Mouse (Mus musculus) heart, embryonic 16.5 days (tissue): ENCODE data around the gene Lrrc23. TPM values are rescaled to one million over a fixed set of nuclear protein-coding genes. Genes with fewer than 3 reads are reported as not detected.

Experiments
- ATAC-seq: fragments of 200-750 bp; cut with Nextera tagmentation; replicated peaks from 2 replicates; pipeline ENCODE4 v1.8.0; 2017; ENCODE audit warnings: moderate number of reproducible peaks; ENCODE audit not compliant: insufficient read depth, low FRiP score; ENCODE audit errors: extremely low read depth
- H3K27ac ChIP-seq: fragments of 300-500 bp; sonication (generic); 2 replicates; pipeline ENCODE4 v1.5.1; 2014; ENCODE audit warnings: mild to moderate bottlenecking, low read length, control low read depth, moderate library complexity
- H3K27me3 ChIP-seq: fragments of 300-500 bp; sonication (generic); 2 replicates; pipeline ENCODE4 v1.6.1; 2014; ENCODE audit warnings: low read length, mixed read lengths; ENCODE audit not compliant: control insufficient read depth, insufficient read depth
- H3K36me3 ChIP-seq: fragments of 300-500 bp; sonication (generic); 2 replicates; pipeline ENCODE4 v1.6.1; 2014; ENCODE audit not compliant: control insufficient read depth, insufficient read depth
- H3K4me1 ChIP-seq: fragments of 300-500 bp; sonication (generic); 2 replicates; pipeline ENCODE4 v1.6.1; 2014; ENCODE audit warnings: low read length, mixed read lengths; ENCODE audit not compliant: control insufficient read depth, insufficient read depth
- H3K4me2 ChIP-seq: fragments of 300-500 bp; sonication (generic); 2 replicates; pipeline ENCODE4 v1.6.1; 2014; ENCODE audit warnings: low read depth, mild to moderate bottlenecking, control low read depth, low read length
- H3K4me3 ChIP-seq: fragments of 300-500 bp; sonication (generic); 2 replicates; pipeline ENCODE4 v1.5.1; 2014; ENCODE audit warnings: mild to moderate bottlenecking, control low read depth, low read length
- H3K9ac ChIP-seq: fragments of 300-500 bp; sonication (generic); 2 replicates; pipeline ENCODE4 v1.6.1; 2014; ENCODE audit warnings: low read length, control low read depth
- H3K9me3 ChIP-seq: fragments of 300-500 bp; sonication (generic); replicated peaks from 2 replicates; pipeline ENCODE4 v1.6.1; 2016; ENCODE audit warnings: low read length; ENCODE audit not compliant: control insufficient read depth
- WGBS: fragments of 180-500 bp; shearing (Covaris S2); extraction: QIAGEN DNeasy Blood & Tissue Kit; methylation state at CpG from one replicate; pipeline ENCODE4 v1.1.7; 2014; 5-methylcytosine and 5-hydroxymethylcytosine counted together
- polyA plus RNA-seq: library from polyadenylated mRNA; unstranded; fragments of >200 nt; fragmentation: Nextera tagmentation; extraction: Ambion mirVana; gene quantifications from 2 replicates; pipeline ENCODE4 v1.2.1, GENCODE M21; 2015

Gene Lrrc23
- polyA plus RNA-seq, 1 experiment from 2014 or later = 2.5 TPM

GRCm38 (mm10) chr6:124720904-124721303 is 58.6 kb downstream of the Lrrc23 start:
- Histone ChIP-seq H3K36me3 (peaks cover 15% of the 10 kb centered on the region), H3K4me2 (peak overlapping the region; percentile 5; the same call in 1 of the 2 replicates), H3K4me3 (no peak overlapping the region), H3K9ac (peak overlapping the region; percentile 14; the same call in 1 of the 2 replicates), H3K27ac (peak overlapping the region; percentile 38; the same call in 1 of the 2 replicates), H3K9me3 (no peaks in the 10 kb centered on the region), H3K27me3 (no peaks in the 10 kb centered on the region), H3K4me1 (peaks cover 2% of the 10 kb centered on the region; the same call in 1 of the 2 replicates)
- no peak for ATAC-seq
- 62% methylated on average over 11 of the region's 11 CpGs for WGBS

Other genes with a start within 250 kb of the Lrrc23 start
- 2.2 and 3.7 TPM in 2 replicates for gene C1s1, start 237.4 kb downstream of the Lrrc23 start, polyA plus RNA-seq
- not detected in 2 replicates for gene C1rb, start 209.4 kb downstream of the Lrrc23 start, polyA plus RNA-seq
- gene C1s2, start 143.6 kb downstream of the Lrrc23 start, polyA plus RNA-seq = 0.05 and 0.06 TPM in 2 replicates
- gene Lpcat3, start 116.7 kb downstream of the Lrrc23 start, polyA plus RNA-seq = 50.1 and 54.2 TPM in 2 replicates
- gene Emg1, start 67.5 kb downstream of the Lrrc23 start, polyA plus RNA-seq = 125 and 133 TPM in 2 replicates
- 347 and 355 TPM in 2 replicates for gene Phb2, start 67.4 kb downstream of the Lrrc23 start, polyA plus RNA-seq
- gene Ptpn6, start 41.0 kb downstream of the Lrrc23 start, polyA plus RNA-seq = 14.6 and 31.3 TPM in 2 replicates
- gene Grcc10, start 38.4 kb downstream of the Lrrc23 start, polyA plus RNA-seq = 429 and 447 TPM in 2 replicates
- gene Gm45234, start 23.7 kb downstream of the Lrrc23 start, polyA plus RNA-seq = not detected in 2 replicates
- 9.4 and 10.4 TPM in 2 replicates for gene Atn1, start 23.2 kb downstream of the Lrrc23 start, polyA plus RNA-seq
- gene Eno2, start 10.1 kb downstream of the Lrrc23 start, polyA plus RNA-seq = 3.7 and 4.3 TPM in 2 replicates
- 7.4 and 9.2 TPM in 2 replicates for gene Spsb2, start 28.9 kb upstream of the Lrrc23 start, polyA plus RNA-seq
- gene Tpi1, start 34.6 kb upstream of the Lrrc23 start, polyA plus RNA-seq = 1,525 and 1,576 TPM in 2 replicates
- gene Usp5, start 49.8 kb upstream of the Lrrc23 start, polyA plus RNA-seq = 104 and 112 TPM in 2 replicates
- gene Cdca3, start 49.8 kb upstream of the Lrrc23 start, polyA plus RNA-seq = 126 and 136 TPM in 2 replicates
- 3.8 and 4.2 TPM in 2 replicates for gene Gnb3, start 60.5 kb upstream of the Lrrc23 start, polyA plus RNA-seq
- 12.3 and 15.2 TPM in 2 replicates for gene P3h3, start 78.0 kb upstream of the Lrrc23 start, polyA plus RNA-seq
- gene Gpr162, start 84.3 kb upstream of the Lrrc23 start, polyA plus RNA-seq = 2.4 and 2.7 TPM in 2 replicates
- 0.25 and 2.1 TPM in 2 replicates for gene Cd4, start 108.5 kb upstream of the Lrrc23 start, polyA plus RNA-seq
- gene Lag3, start 132.0 kb upstream of the Lrrc23 start, polyA plus RNA-seq = 1.1 and 1.7 TPM in 2 replicates
- 203 and 265 TPM in 2 replicates for gene Ptms, start 140.4 kb upstream of the Lrrc23 start, polyA plus RNA-seq
- 387 and 398 TPM in 2 replicates for gene Mlf2, start 151.7 kb upstream of the Lrrc23 start, polyA plus RNA-seq
- gene Cops7a, start 185.8 kb upstream of the Lrrc23 start, polyA plus RNA-seq = 141 and 145 TPM in 2 replicates
- gene Pianp, start 217.0 kb upstream of the Lrrc23 start, polyA plus RNA-seq = 0.54 and 0.70 TPM in 2 replicates
- gene Zfp384, start 229.4 kb upstream of the Lrrc23 start, polyA plus RNA-seq = 8.7 and 9.6 TPM in 2 replicates